Mouse (Mus musculus): ENCODE measurements around the gene Dennd1c. TPM values are rescaled to one million over a fixed set of nuclear protein-coding genes. Genes with fewer than 3 reads are reported as not detected.

Gene Dennd1c
- 0.29 TPM for polyA plus RNA-seq (2014; fragmentation: Illumina TruSeq; extraction: RNeasy Lipid Tissue Mini Kit (QIAGEN cat#74804); ENCODE audit: low read depth, low replicate concordance)

DNA sequence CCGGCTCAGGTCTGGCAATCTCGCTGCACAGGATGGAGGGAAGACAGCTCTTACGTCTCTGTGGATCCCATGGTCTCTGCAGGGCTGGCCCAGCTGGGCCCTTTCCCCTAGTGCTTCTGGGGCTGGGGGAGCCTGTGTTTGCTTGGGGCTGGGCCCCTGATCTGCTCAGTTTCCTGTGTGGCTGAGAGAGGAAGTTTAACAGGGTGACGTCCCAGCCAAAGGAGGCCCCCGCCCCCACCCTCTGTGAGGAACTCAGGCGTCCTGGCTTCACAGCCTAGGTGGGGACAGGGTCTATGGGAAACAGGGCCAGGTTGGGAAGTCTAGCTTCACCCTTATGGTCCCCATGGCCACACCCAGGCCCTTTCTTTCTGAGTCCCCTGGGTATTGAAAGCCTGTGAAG lies at the start of gene Dennd1c:
Dennd1c (minus strand) TSS at position 179 of the 400 bp plus-strand sequence.

DNA sequence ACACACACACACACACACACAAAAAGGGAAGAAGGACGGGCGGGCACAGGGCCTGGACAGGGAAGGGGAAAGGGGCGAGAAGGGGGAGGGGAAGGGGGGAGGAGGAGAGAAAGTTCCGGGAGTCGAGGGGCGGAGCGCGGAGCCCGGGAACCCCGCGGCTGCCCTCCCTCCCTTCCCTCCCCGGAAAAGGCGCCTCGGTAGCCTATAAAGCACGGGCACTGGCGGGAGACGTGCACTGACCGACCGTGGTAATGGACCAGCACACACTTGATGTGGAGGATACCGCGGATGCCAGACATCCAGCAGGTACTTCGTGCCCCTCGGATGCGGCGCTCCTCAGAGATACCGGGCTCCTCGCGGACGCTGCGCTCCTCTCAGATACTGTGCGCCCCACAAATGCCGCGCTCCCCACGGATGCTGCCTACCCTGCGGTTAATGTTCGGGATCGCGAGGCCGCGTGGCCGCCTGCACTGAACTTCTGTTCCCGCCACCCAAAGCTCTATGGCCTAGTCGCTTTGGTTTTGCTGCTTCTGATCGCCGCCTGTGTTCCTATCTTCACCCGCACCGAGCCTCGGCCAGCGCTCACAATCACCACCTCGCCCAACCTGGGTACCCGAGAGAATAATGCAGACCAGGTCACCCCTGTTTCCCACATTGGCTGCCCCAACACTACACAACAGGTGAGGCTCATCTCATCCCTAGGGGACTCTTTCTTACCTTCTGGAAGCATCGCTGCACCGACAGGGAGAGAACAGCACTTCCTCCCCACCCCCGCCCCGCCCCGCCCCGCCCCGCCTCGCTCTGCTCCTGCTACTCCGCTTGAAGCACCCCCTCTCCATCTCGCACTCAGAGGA lies 27.1 kb upstream of the Dennd1c start, which contains the start of gene Tnfsf9:
Tnfsf9 (plus strand) TSS at position 145 of the 854 bp plus-strand sequence.

GRCm38 (mm10) chr17:57087049-57087832 lies 8.9 kb upstream of the Dennd1c start, which contains the start of gene Tubb4a:
TSS of gene Tubb4a (minus strand) at chr17:57087782.

DNA sequence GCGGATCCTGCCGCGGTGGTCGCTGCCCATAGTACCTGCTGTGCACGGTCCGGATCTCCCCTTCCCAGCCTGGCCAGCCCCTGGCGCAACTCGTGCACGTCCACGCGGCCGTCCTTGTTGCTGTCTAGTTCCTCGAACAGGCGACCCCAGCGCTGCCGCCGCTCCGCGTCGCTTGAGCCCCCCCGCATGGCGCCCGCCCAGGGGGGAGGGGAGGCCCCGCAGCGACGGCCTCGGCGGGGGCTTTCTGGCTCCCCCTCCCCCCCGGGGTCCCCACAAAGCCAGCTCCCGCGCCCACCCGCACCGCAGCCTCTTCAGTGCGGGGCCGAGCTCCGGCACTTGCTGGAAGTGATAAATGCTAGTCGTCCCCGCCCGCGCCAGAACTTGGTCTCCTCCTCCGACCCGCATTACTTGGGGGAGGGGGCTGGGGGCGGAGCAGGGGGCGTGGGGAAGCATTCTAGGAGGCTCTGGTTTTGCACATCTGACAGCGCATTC lies 18.8 kb downstream of the Dennd1c start, which contains the start of gene Slc25a23:
Slc25a23 (minus strand) TSS at position 378 of the 492 bp plus-strand sequence.

DNA sequence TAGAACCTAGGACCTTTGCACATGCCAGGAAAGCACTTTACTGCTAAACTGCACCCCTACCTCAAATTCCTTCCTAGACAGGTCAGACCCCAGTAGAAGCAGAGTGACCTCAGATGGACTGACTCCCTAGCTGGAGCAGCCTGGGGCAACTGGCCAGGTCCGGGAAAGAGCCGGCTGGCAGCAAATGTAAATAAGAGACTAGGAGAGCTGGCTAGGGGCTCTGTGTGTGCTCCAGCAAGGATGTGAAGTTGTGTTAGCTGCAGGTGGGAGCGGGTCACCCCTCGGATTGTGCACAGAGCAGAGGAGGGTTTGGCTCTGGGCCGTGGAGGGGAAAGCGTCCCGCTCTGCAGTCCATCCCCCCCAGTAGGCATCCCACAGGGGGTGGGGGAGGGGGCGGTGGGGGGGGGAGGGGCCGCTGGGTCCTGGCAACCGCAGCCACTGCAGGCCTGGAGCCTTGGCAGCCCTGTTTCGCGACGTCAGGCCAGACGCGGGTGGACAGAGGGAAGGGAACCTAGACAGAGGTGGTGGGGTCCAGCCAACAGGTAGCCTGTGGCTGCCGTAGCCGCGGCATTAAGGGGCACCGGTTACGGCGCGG lies 19.3 kb downstream of the Dennd1c start, which contains the start of gene Crb3:
Crb3 (plus strand) TSS at position 215 of the 595 bp plus-strand sequence.

DNA sequence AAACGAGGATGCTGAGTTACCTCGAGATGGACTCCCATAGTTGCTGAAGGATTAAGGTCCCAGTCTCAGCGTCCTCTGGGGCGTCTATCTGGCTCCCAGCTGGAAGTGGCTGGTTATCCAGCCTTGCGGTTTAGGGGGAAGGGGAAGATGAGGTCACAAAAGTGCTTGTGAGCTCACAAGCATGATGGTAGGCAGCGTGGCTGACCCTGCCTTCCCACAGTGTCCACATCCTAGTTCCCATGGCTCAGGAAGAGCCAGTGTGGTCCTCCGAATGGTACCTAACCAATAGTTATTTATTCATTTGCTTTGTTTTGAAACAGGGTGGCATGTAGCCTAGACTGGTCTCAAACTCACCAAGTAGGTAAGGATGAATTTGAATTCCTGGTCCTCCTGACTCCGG lies 36.8 kb downstream of the Dennd1c start, which contains the start of gene Slc25a41:
Slc25a41 (minus strand) TSS at position 101 of the 400 bp plus-strand sequence.

DNA sequence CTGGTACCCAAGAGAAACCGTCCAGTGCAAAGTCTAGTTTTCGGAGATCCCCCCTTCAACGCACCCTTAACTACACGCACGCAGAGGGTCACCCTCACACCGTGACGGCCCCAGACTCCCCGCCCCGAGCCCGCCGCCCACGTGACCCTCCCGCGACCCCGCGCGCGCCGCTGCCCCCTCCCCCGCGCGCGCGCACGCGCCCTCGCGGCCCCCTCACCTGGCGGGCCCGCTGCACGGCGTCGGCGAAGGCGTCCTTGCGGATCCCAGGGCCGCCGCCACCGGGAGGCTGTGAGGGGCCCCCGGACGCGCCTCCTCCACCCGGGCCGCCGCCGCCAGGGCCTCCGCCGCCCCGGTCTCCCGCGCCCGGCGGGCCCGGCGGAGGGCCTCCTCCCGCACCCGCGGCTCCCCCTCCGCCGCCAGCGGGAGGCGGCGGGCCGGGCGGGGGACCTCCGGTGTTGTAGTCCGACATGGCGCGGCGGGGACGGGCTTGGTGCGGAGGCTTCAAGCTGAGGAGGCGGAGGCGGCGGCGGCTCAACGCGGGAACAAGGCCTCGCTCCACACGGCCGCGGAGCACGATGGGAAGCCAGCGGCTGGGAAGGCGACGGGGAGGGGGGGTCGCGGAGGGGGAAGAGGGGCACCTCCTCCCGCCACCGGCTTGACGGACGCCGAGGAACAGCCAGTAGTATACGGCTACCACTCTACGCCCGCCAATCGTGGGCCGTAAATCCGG lies 47.2 kb downstream of the Dennd1c start, which contains the start of gene Khsrp:
Khsrp (minus strand) TSS at position 592 of the 730 bp plus-strand sequence.

Other genes starting within 250 kb of the Dennd1c start
- 0.41 TPM for gene Rfx2, start 247.5 kb downstream of the Dennd1c start, polyA plus RNA-seq (2014; fragmentation: Illumina TruSeq; extraction: RNeasy Lipid Tissue Mini Kit (QIAGEN cat#74804); ENCODE audit: low read depth, low replicate concordance)
- not detected for gene Acsbg2, start 204.1 kb downstream of the Dennd1c start, polyA plus RNA-seq (2014; fragmentation: Illumina TruSeq; extraction: RNeasy Lipid Tissue Mini Kit (QIAGEN cat#74804); ENCODE audit: low read depth, low replicate concordance)
- gene 1700061G19Rik, start 203.0 kb downstream of the Dennd1c start, polyA plus RNA-seq (2014; fragmentation: Illumina TruSeq; extraction: RNeasy Lipid Tissue Mini Kit (QIAGEN cat#74804); ENCODE audit: low read depth, low replicate concordance): not detected
- gene Mllt1, start 143.1 kb downstream of the Dennd1c start, polyA plus RNA-seq (2014; fragmentation: Illumina TruSeq; extraction: RNeasy Lipid Tissue Mini Kit (QIAGEN cat#74804); ENCODE audit: low read depth, low replicate concordance): 0.99 TPM
- gene Acer1, start 96.4 kb downstream of the Dennd1c start, polyA plus RNA-seq (2014; fragmentation: Illumina TruSeq; extraction: RNeasy Lipid Tissue Mini Kit (QIAGEN cat#74804); ENCODE audit: low read depth, low replicate concordance): not detected
- 4.8 TPM for gene Clpp, start 88.2 kb downstream of the Dennd1c start, polyA plus RNA-seq (2014; fragmentation: Illumina TruSeq; extraction: RNeasy Lipid Tissue Mini Kit (QIAGEN cat#74804); ENCODE audit: low read depth, low replicate concordance)
- gene Alkbh7, start 81.2 kb downstream of the Dennd1c start, polyA plus RNA-seq (2014; fragmentation: Illumina TruSeq; extraction: RNeasy Lipid Tissue Mini Kit (QIAGEN cat#74804); ENCODE audit: low read depth, low replicate concordance): 2.6 TPM
- gene Pspn, start 78.5 kb downstream of the Dennd1c start, polyA plus RNA-seq (2014; fragmentation: Illumina TruSeq; extraction: RNeasy Lipid Tissue Mini Kit (QIAGEN cat#74804); ENCODE audit: low read depth, low replicate concordance): not detected
- gene Gtf2f1, start 67.2 kb downstream of the Dennd1c start, polyA plus RNA-seq (2014; fragmentation: Illumina TruSeq; extraction: RNeasy Lipid Tissue Mini Kit (QIAGEN cat#74804); ENCODE audit: low read depth, low replicate concordance): 4.7 TPM
- not detected for gene Gm17949, start 67.0 kb downstream of the Dennd1c start, polyA plus RNA-seq (2014; fragmentation: Illumina TruSeq; extraction: RNeasy Lipid Tissue Mini Kit (QIAGEN cat#74804); ENCODE audit: low read depth, low replicate concordance)
- gene Khsrp, start 47.0 kb downstream of the Dennd1c start, polyA plus RNA-seq (2014; fragmentation: Illumina TruSeq; extraction: RNeasy Lipid Tissue Mini Kit (QIAGEN cat#74804); ENCODE audit: low read depth, low replicate concordance): 10.8 TPM
- not detected for gene Slc25a41, start 36.9 kb downstream of the Dennd1c start, polyA plus RNA-seq (2014; fragmentation: Illumina TruSeq; extraction: RNeasy Lipid Tissue Mini Kit (QIAGEN cat#74804); ENCODE audit: low read depth, low replicate concordance)
- not detected for gene Crb3, start 19.4 kb downstream of the Dennd1c start, polyA plus RNA-seq (2014; fragmentation: Illumina TruSeq; extraction: RNeasy Lipid Tissue Mini Kit (QIAGEN cat#74804); ENCODE audit: low read depth, low replicate concordance)
- 18.0 TPM for gene Slc25a23, start 18.7 kb downstream of the Dennd1c start, polyA plus RNA-seq (2014; fragmentation: Illumina TruSeq; extraction: RNeasy Lipid Tissue Mini Kit (QIAGEN cat#74804); ENCODE audit: low read depth, low replicate concordance)
- 0.41 TPM for gene Tubb4a, start 9.3 kb upstream of the Dennd1c start, polyA plus RNA-seq (2014; fragmentation: Illumina TruSeq; extraction: RNeasy Lipid Tissue Mini Kit (QIAGEN cat#74804); ENCODE audit: low read depth, low replicate concordance)
- gene Tnfsf9, start 26.8 kb upstream of the Dennd1c start, polyA plus RNA-seq (2014; fragmentation: Illumina TruSeq; extraction: RNeasy Lipid Tissue Mini Kit (QIAGEN cat#74804); ENCODE audit: low read depth, low replicate concordance): not detected
- not detected for gene Cd70, start 71.3 kb upstream of the Dennd1c start, polyA plus RNA-seq (2014; fragmentation: Illumina TruSeq; extraction: RNeasy Lipid Tissue Mini Kit (QIAGEN cat#74804); ENCODE audit: low read depth, low replicate concordance)
- not detected for gene Tnfsf14, start 115.7 kb upstream of the Dennd1c start, polyA plus RNA-seq (2014; fragmentation: Illumina TruSeq; extraction: RNeasy Lipid Tissue Mini Kit (QIAGEN cat#74804); ENCODE audit: low read depth, low replicate concordance)
- gene C3, start 149.6 kb upstream of the Dennd1c start, polyA plus RNA-seq (2014; fragmentation: Illumina TruSeq; extraction: RNeasy Lipid Tissue Mini Kit (QIAGEN cat#74804); ENCODE audit: low read depth, low replicate concordance): 472 TPM
- 5.9 TPM for gene Gpr108, start 169.9 kb upstream of the Dennd1c start, polyA plus RNA-seq (2014; fragmentation: Illumina TruSeq; extraction: RNeasy Lipid Tissue Mini Kit (QIAGEN cat#74804); ENCODE audit: low read depth, low replicate concordance)
- gene Trip10, start 170.9 kb upstream of the Dennd1c start, polyA plus RNA-seq (2014; fragmentation: Illumina TruSeq; extraction: RNeasy Lipid Tissue Mini Kit (QIAGEN cat#74804); ENCODE audit: low read depth, low replicate concordance): 2.3 TPM
- gene Vav1, start 200.6 kb upstream of the Dennd1c start, polyA plus RNA-seq (2014; fragmentation: Illumina TruSeq; extraction: RNeasy Lipid Tissue Mini Kit (QIAGEN cat#74804); ENCODE audit: low read depth, low replicate concordance): 0.35 TPM